Mouse (Mus musculus) small intestine, adult 10 weeks (tissue): ENCODE measurements around the gene Cetn4. TPM values are rescaled to one million over a fixed set of nuclear protein-coding genes. Genes with fewer than 3 reads are reported as not detected.

ENCODE experiments used
- polyA plus RNA-seq: library from polyadenylated mRNA; stranded (reverse); fragments of 350-450 nt; fragmentation: Illumina TruSeq; extraction: RNeasy Lipid Tissue Mini Kit (QIAGEN cat#74804); gene quantifications from one replicate; pipeline ENCODE4 v1.2.3, GENCODE M21; 2014; ENCODE audit warnings: low replicate concordance

The Cetn4 gene
- polyA plus RNA-seq = 8.0 TPM

GRCm38 (mm10) chr3:37312370-37312941, at the start of gene Cetn4, which contains the start of gene Bbs12:
Gene Cetn4, minus strand, starts transcription at chr3:37312708.
Gene Bbs12, plus strand, starts transcription at chr3:37312554.

GRCm38 (mm10) chr3:37348221-37349165, 36.0 kb upstream of the Cetn4 start, which contains the start of gene Fgf2:
Gene Fgf2, plus strand, starts transcription at chr3:37348346.

Other genes starting within 250 kb of the Cetn4 start
- gene Adad1, start 249.2 kb downstream of the Cetn4 start, polyA plus RNA-seq = not detected
- gene Il2, start 186.7 kb downstream of the Cetn4 start, polyA plus RNA-seq = 2.9 TPM
- not detected for gene Il21, start 80.1 kb downstream of the Cetn4 start, polyA plus RNA-seq
- gene Bbs12, start 154 bp downstream of the Cetn4 start, polyA plus RNA-seq = 3.0 TPM
- gene Fgf2, start 35.6 kb upstream of the Cetn4 start, polyA plus RNA-seq = 4.1 TPM
- gene Spata5, start 107.2 kb upstream of the Cetn4 start, polyA plus RNA-seq = 14.4 TPM
- gene Nudt6, start 107.5 kb upstream of the Cetn4 start, polyA plus RNA-seq = 1.4 TPM